Mouse (Mus musculus) mammary gland, adult 2 months (tissue): ENCODE data around the gene Slc38a6. TPM values are rescaled to one million over a fixed set of nuclear protein-coding genes. Genes with fewer than 3 reads are reported as not detected.

Source experiments
- polyA plus RNA-seq: library from polyadenylated mRNA; depleted of rRNA; stranded (reverse); fragments of >200 nt; gene quantifications from 2 replicates; pipeline ENCODE4 v1.2.3, GENCODE M21; 2012; ENCODE audit warnings: low replicate concordance; rRNA removed

The Slc38a6 gene
- 18.7 and 28.5 TPM in 2 replicates for polyA plus RNA-seq

GRCm38 (mm10) chr12:73286287-73287092 is at the start of gene Slc38a6, which contains the start of gene Trmt5:
TSS of gene Slc38a6 (plus strand) at chr12:73286779.
TSS of gene Trmt5 (minus strand) at chr12:73286710.

Other genes starting within 250 kb of the Slc38a6 start
- gene Six1, start 232.9 kb upstream of the Slc38a6 start, polyA plus RNA-seq: 5.9 and 7.3 TPM in 2 replicates
- 0.50 and 2.1 TPM in 2 replicates for gene Six4, start 173.3 kb upstream of the Slc38a6 start, polyA plus RNA-seq
- gene Mnat1, start 163.1 kb upstream of the Slc38a6 start, polyA plus RNA-seq: 3.4 and 7.2 TPM in 2 replicates
- gene Trmt5, start 69 bp upstream of the Slc38a6 start, polyA plus RNA-seq: 3.0 and 7.0 TPM in 2 replicates